Mouse (Mus musculus) kidney, adult 18-20 months (tissue): ENCODE measurements around the gene 3110082I17Rik.

Experiments
- DNase-seq: peaks from one replicate; pipeline ENCODE4 v3.0.0; 2021

Gene 3110082I17Rik

DNA sequence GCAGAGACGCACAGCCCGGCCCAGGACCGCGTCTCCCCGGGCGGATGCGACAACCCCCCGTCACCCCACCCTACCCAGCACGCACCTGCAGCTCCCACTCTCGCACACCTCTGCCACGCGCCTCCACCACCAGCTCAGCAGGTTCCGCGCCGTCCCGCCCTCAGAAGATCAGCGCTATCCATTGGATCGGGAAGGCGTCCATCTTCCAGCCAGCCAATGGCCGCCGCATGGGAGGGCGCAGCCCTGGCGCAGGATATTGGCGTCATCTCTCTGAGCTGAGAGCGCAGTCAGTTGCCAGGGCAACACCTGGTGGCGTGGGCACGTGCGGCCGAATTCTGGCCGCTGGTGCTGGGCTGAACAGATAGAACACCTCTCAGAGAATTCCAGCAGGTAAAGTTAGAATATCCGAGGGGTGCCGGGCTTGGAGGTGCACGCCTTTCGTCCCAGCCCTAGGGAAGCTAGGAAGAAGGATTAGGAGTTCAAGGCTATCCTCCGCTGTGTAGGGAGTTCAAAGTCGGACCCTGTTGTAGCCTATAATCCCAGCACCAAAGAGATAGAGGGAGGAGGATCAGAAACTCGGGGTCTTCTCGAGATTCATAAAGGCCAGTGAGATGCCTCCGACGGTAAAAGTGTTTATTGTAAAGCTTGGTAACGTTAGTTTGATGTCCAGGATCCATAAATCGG, at the start of gene 3110082I17Rik:
Gene 3110082I17Rik (minus strand): TSS at position 144 of the 684 bp plus-strand sequence.
- peak; percentile 99 for DNase-seq

DNA sequence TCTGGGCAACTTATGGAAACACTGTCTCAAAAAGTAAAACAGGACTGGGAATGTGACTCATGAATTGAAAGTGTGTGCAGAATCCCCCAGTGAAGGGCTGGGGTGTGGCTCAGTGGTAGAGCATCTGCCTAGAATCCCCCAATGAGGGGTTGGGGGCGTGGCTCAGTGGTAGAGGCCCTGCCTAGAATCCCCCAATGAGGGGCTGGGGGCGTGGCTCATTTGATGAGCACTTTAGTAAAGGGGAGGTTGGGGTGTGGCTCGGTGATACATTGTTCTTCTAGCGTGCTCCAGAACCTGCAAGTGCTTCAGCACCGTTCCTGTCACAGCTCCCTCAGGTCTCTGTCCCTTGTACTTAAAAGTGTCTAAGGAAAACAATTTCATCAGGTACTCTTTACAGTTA, 45.9 kb upstream of the 3110082I17Rik start:
- no peak for DNase-seq

DNA sequence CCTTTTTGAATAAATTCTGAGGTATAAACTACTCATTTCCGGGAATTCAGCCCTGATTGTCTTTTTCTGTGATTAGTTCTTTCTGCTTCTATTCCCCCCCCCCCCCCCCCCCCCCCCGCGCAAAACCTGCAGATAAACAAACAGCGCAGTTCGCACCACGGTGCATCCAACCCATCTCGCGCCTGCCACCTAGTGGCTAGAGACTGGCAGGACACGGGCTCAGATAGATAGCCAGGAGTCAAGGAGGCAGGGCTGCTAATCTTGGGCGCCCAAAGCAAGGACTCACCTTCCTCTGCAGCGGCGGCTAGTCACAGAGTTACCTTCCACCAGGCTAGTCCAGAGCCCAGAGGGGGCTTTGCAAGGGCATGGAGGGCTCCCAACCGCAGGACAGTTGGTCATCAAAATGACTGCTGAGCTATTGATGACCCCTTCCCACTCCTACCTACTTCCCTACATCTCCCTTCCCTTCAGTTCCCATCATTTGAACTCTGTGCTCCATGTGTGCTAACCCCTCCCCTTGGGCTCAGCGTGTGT, 44.8 kb upstream of the 3110082I17Rik start:
- DNase-seq = peak; percentile 80

DNA sequence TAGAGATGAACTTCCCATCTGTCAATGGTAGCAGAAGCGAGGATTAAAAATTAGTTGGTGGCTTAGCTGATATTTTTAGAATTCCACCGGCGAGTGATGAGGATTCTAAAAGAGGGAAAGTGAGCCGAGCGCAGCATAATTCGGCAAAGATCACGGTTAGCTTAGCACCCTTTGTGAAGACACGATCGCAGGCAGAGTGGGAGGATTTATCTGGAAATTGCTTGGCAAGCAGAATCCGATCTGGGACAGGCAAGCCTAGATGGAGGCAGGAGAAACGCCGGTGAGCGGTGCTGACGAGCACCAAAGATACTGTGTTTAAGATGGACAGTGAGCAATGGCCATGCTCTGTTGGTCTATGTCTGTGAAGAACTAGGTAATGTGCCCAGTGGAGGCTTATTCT, 42.0 kb upstream of the 3110082I17Rik start:
- no peak for DNase-seq

GRCm38 (mm10) chr5:139498791-139499190, 38.5 kb upstream of the 3110082I17Rik start:
- DNase-seq = peak; percentile 22

DNA sequence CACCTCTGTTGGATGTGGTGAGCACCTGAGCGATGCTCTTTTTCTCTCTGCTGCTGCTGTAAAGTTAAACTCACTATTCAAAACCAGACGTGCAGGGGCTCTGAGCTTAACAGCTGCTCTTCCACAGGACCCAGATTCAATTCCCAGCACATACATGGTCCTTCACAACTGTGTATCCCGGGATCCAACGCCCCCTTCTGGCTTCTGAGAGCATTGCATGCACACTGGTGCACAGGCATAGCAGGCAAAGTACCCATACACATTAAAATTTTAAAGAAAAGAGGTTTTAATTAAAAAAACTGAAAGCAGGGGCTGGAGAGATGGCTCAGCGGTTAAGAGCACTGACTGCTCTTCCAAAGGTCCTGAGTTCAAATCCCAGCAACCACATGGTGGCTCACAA, 36.6 kb upstream of the 3110082I17Rik start:
- DNase-seq = no peak

DNA sequence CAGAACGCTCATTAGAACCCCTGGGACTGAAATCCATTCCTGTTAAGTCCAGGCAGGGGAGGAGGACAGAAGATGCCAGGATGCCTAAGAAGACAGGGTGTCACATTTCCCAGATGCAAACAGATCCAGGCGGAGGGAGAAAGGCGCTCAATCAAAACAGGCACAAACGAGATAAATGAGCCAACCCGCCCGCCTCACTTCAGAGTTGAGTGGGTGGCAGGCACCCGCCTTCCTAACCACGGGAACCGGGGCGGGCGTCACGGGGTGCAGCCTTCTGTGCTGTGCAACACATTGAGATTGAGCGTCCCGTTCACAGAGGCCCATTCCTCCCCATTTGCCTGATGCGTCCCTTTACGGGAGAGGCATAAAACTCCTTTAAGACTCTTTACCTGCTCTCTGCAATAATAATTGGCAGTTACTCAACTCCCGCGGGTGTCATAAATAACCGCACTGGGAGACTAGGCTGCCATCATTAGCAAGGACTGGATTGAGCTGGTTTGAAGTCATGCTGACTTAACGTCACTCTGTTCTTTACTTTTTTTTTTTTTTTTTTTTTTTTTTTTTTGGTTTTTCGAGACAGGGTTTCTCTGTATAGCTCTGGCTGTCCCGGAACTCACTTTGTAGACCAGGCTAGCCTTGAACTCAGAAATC, 34.8 kb upstream of the 3110082I17Rik start:
- peak; percentile 17 for DNase-seq

DNA sequence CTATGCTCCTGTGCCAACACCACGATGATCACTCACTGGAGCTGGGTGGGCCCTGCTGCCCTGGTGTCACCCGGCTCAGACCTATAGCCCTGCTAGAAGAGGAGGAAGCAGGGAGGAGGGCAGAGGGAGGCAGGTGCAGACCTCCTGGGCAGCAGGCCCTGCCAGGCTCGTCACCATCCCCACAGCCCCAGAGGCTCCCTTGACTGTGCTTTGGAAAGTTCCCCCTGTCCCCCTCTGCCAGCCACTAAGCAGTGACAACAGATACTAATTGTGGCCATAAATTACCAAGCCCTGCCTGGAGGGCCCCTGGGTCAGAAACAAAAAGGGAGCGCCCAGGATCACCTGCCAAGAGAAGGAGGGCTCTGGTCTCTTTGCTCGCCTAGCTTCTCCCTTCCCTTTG, 33.4 kb upstream of the 3110082I17Rik start:
- no peak for DNase-seq

DNA sequence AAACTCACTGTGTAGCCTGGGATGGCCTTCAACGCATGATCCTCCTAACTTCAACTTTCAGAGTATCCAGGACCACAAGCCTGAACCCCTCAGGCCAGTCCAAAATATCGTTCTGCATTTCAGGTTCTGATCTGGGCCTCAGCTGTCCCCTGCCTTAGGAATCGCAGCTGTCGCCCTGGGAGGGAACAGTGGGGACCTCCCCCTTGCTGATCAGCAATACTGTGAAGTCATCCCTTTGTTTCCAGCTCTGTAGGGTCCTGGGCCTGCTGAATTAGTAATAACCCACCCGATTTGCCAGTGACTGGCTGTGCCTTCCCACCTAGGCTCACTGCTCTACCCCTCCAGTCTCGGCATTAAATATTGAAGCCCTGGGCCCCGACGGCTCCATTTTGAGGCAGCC, 31.0 kb upstream of the 3110082I17Rik start:
- no peak for DNase-seq

DNA sequence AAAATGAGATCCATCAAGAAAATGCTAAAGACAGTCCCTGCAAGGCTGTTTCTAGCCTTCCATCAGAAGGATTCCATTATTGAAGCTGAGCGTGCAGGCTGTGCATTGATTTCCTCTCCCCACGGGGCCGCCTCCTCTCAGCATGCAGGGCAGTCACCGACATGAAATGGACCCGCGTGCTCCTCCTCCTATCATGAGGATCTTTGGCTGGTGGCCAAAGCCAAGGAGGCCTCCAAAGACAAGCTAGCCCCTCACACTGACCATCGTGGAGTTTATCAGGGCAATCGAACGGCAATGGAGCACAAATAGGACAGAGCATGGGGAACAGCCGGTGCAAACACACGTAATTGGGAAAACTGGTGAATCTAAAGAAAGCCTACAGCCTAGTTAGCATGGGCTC, 29.8 kb upstream of the 3110082I17Rik start:
- DNase-seq = no peak

DNA sequence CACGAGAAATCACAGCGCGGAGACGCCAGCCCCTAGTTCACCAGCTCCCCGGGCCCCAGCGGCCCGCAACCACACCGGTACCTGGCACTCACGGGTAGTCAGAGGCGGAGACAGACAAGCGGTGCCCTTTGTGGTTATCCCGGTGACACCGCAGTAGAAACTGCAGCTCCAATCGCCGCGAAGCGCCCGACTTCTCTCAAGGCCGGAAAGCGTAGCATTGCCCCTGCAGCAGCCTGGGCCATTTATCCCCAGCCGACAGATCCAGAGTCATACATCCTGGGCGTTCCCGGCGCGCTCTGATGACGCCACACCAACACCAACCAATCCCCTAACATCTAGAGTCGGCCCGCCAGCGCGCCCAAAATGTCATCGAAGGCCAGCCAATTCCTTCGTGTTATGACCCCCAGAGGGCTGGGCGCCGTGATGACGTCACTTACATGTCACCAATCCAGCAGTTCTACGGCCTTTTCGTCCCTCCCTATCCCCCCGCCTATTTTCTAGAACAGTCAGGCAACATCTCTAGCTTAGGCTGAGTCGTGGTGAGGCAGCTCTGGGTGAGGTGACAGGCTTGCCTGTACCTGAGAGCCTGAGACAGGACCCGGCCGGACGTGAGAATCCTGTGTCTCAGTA, 24.0 kb upstream of the 3110082I17Rik start, which contains the start of gene Zfand2a:
Gene Zfand2a (minus strand): TSS at position 365 of the 630 bp plus-strand sequence.
- DNase-seq = peak; percentile 100

GRCm38 (mm10) chr5:139483171-139483848, 23.0 kb upstream of the 3110082I17Rik start:
- no peak for DNase-seq

DNA sequence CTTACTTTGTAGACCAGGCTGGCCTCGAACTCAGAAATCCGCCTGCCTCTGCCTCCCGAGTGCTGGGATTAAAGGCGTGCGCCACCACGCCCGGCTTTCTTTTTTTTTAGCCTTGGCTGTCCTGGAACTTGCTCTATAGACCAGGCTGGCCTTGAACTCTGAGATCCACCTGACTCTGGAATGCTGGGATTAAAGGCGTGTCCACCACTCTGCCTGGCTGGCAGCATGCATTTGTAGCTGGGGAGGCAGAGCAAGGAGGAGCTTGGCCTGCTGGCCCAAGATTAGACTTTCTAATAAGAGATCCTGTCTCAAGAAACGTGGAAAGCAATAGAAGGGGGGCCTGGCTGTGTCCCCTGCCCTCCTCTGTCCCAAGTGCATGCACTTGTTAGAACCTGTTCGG, 20.1 kb upstream of the 3110082I17Rik start:
- DNase-seq = no peak

DNA sequence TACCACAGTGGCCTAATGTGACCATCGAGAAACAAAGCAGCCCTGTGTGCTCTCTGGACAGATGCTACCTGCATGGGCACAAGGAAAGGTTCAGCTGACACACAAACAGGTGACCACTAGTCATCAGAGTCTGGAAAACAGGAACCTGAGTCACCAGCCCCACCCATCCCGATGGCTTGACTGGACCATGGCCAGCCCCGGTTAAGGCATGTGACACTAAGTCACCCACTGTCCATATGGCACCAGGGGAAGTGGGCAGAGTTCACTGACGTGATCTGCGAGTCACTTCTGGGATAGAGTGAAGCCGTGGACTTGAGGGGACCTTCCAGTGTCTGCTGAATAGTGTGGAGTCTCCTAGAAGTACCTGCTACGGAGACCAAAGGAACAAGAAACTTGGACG, 18.8 kb upstream of the 3110082I17Rik start:
- no peak for DNase-seq

GRCm38 (mm10) chr5:139474741-139475140, 14.4 kb upstream of the 3110082I17Rik start:
- no peak for DNase-seq

DNA sequence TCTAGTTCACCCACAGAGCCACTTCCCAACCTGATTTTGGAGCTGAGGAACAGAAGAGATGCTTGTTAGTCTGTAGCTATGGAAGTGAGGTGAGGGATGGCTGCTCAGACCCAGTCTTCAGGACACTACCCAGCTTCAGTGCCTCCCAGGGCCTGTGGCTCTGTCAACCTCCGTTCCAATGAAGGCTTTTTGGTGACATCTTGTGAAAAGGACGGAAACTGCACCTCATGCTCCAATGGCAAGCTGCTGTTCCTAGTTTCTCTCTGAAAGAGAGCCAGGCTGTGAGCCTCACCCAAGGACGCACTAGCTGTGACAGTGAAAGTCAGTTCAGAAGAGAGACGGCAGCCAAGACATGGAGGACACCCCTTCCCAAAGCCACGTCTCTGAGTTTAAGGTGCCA, 7.7 kb upstream of the 3110082I17Rik start:
- no peak for DNase-seq

- DNase-seq = no peak
Measured at GRCm38 (mm10) chr5:139466801-139467200, 6.5 kb upstream of the 3110082I17Rik start.

DNA sequence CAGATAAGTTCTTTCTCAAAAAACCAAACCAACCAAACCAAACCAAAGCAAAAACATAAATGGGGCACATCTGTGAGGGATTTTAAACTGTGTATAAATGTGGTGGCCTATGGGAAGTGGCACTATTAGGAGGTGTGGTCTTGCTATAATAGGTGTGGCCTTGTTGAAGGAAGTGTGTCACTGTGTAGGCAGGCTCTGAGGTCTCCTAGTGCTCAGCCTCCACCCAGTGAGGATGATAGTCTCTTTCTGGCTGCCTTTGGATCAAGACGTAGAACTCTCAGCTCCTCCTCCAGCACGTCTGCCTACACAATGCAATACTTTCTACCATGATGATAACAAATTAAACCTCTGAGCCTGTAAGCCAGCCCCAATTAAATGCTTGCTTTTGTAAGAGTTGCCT, 6.0 kb upstream of the 3110082I17Rik start:
- DNase-seq = no peak

DNA sequence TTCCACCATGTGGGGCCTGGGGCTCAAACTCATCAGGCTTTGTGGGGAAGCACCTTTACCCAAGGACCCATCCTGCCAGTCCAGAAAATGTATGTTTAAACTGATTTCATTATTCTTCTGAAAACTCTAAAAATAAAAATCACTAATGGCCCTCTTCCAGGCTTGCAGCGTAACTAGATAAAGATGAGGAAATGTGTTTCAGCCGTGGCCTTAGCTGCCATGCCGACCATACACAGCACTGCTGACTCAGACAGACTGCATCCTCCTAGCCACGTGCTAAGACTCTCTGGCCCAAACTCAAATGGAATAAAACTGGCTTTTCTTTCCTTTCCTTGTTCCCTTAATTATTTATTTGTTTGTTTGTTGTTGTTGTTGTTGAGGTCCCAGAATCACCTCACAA, 4.5 kb upstream of the 3110082I17Rik start:
- DNase-seq = no peak

DNA sequence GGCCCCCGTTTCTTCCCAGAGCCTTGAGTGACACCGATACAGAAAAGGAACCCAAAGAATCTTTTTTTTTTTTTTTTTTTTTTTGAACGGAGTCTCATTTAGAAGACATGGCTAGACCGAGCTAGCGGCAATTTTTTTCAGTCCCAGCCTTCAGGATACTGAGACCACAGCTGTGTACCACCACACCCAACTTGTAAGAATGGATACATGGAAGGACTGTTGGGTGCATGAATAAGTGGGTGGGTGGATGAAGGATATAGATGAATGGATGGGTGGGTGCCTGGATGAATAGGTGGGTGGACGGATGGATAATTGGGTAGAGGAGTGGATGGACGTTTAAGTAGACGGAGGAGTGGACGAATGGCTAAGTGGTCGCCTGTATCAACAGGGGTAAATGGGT, 389 bp downstream of the 3110082I17Rik start:
- DNase-seq = no peak

DNA sequence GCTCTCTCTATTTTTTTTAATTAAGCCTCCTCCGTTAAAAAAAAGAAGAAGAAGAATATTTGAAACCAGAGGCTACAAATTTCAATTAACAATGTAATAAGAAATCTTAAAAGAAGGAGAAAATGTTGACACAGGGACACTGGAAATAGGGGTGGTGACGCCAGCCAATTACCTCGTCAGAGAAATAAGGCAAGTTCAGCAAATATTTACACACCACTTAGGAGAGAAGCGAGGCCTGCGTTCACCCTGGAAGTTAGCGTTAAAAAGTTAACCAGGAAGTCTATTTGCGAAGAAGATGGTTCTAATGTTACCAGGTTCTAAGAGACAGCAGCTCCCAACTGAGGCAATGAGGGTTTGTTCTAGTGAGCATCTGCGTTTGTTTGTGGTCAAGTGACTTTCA, 3.1 kb downstream of the 3110082I17Rik start:
- no peak for DNase-seq

GRCm38 (mm10) chr5:139455166-139455565, 5.2 kb downstream of the 3110082I17Rik start:
- no peak for DNase-seq

- no peak for DNase-seq
Measured at GRCm38 (mm10) chr5:139453031-139453430, 7.3 kb downstream of the 3110082I17Rik start.
